Mouse (Mus musculus) midbrain, embryonic 15.5 days (tissue): Measurements from ENCODE around the gene Slc3a1. TPM values are rescaled to one million over a fixed set of nuclear protein-coding genes. Genes with fewer than 3 reads are reported as not detected.

Source experiments
- ATAC-seq: fragments of 200-750 bp; cut with Nextera tagmentation; replicated peaks from 2 replicates; pipeline ENCODE4 v1.8.0; 2017; ENCODE audit warnings: moderate TSS enrichment
- H3K27ac ChIP-seq: fragments of 300-500 bp; sonication (generic); 2 replicates; pipeline ENCODE4 v1.5.1; 2015; ENCODE audit warnings: mild to moderate bottlenecking, inconsistent platforms
- H3K27me3 ChIP-seq: fragments of 300-500 bp; sonication (generic); replicated peaks from 2 replicates; pipeline ENCODE4 v1.6.1; 2015; ENCODE audit warnings: inconsistent platforms
- H3K36me3 ChIP-seq: fragments of 300-500 bp; sonication (generic); replicated peaks from 2 replicates; pipeline ENCODE4 v1.6.1; 2015; ENCODE audit warnings: inconsistent platforms
- H3K4me1 ChIP-seq: fragments of 300-500 bp; sonication (generic); 2 replicates; pipeline ENCODE4 v1.6.1; 2015; ENCODE audit warnings: inconsistent platforms
- H3K4me2 ChIP-seq: fragments of 300-500 bp; sonication (generic); 2 replicates; pipeline ENCODE4 v1.6.1; 2015; ENCODE audit warnings: inconsistent platforms, mild to moderate bottlenecking, moderate library complexity
- H3K4me3 ChIP-seq: fragments of 300-500 bp; sonication (generic); 2 replicates; pipeline ENCODE4 v1.5.1; 2015; ENCODE audit warnings: mild to moderate bottlenecking, inconsistent platforms
- H3K9ac ChIP-seq: fragments of 300-500 bp; sonication (generic); 2 replicates; pipeline ENCODE4 v1.6.1; 2015; ENCODE audit warnings: mild to moderate bottlenecking, inconsistent platforms
- H3K9me3 ChIP-seq: fragments of 300-500 bp; sonication (generic); 2 replicates; pipeline ENCODE4 v1.6.1; 2016; ENCODE audit warnings: inconsistent platforms
- WGBS: fragments of 180-500 bp; shearing (Covaris S2); methylation state at CpG from one replicate; pipeline ENCODE4 v1.1.7; 2015; ENCODE audit warnings: mixed read lengths; 5-methylcytosine and 5-hydroxymethylcytosine counted together
- polyA plus RNA-seq: library from polyadenylated mRNA; unstranded; fragments of >200 nt; fragmentation: Nextera tagmentation; extraction: Ambion mirVana; gene quantifications from 2 replicates; pipeline ENCODE4 v1.2.1, GENCODE M21; 2015

Slc3a1 gene
- polyA plus RNA-seq, 1 experiment from 2014 or later: 0.48 TPM

- Histone ChIP-seq H3K4me2 (no peak overlapping the region), H3K9ac (no peak overlapping the region), H3K27me3 (no peaks in the 10 kb centered on the region), H3K36me3 (no peaks in the 10 kb centered on the region), H3K4me1 (no peaks in the 10 kb centered on the region), H3K27ac (no peak overlapping the region), H3K9me3 (no peaks in the 10 kb centered on the region), H3K4me3 (no peak overlapping the region)
- 81% methylated on average over 7 of the region's 7 CpGs for WGBS
- ATAC-seq: no peak
Measured at GRCm38 (mm10) chr17:85040913-85041312, 12.7 kb downstream of the Slc3a1 start.

- Histone ChIP-seq H3K27me3 (no peaks in the 10 kb centered on the region), H3K4me1 (no peaks in the 10 kb centered on the region), H3K36me3 (no peaks in the 10 kb centered on the region), H3K9ac (no peak overlapping the region), H3K9me3 (no peaks in the 10 kb centered on the region), H3K27ac (no peak overlapping the region), H3K4me3 (no peak overlapping the region), H3K4me2 (no peak overlapping the region)
- WGBS: 67% methylated on average over 6 of the region's 6 CpGs
- ATAC-seq: no peak
Measured at GRCm38 (mm10) chr17:85042419-85042818, 14.2 kb downstream of the Slc3a1 start.

GRCm38 (mm10) chr17:85043404-85043816, 15.2 kb downstream of the Slc3a1 start:
- no peak for ATAC-seq
- Histone ChIP-seq H3K4me3 (no peak overlapping the region), H3K9ac (no peak overlapping the region), H3K27me3 (no peaks in the 10 kb centered on the region), H3K9me3 (no peaks in the 10 kb centered on the region), H3K36me3 (no peaks in the 10 kb centered on the region), H3K4me2 (no peak overlapping the region), H3K4me1 (no peaks in the 10 kb centered on the region), H3K27ac (no peak overlapping the region)
- 87% methylated on average over 6 of the region's 6 CpGs for WGBS

- ATAC-seq: no peak
- no peak overlapping the region for H3K4me2 ChIP-seq
- H3K27me3 ChIP-seq: no peaks in the 10 kb centered on the region
- H3K9me3 ChIP-seq: no peaks in the 10 kb centered on the region
- 95% methylated on average over 5 of the region's 5 CpGs for WGBS
- H3K4me1 ChIP-seq: no peaks in the 10 kb centered on the region
- no peak overlapping the region for H3K9ac ChIP-seq
- no peak overlapping the region for H3K4me3 ChIP-seq
- no peaks in the 10 kb centered on the region for H3K36me3 ChIP-seq
- H3K27ac ChIP-seq: no peak overlapping the region
Measured at GRCm38 (mm10) chr17:85044466-85044865, 16.3 kb downstream of the Slc3a1 start.

- WGBS: 88% methylated on average over 12 of the region's 12 CpGs
Measured at GRCm38 (mm10) chr17:85045160-85045559, 17.0 kb downstream of the Slc3a1 start.

GRCm38 (mm10) chr17:85048379-85048778, 20.2 kb downstream of the Slc3a1 start:
- Histone ChIP-seq H3K4me3 (no peak overlapping the region), H3K4me2 (no peak overlapping the region), H3K27ac (no peak overlapping the region)

More at GRCm38 (mm10) chr17:85045160-85045559, 17.0 kb downstream of the Slc3a1 start:
- H3K4me2 ChIP-seq: no peak overlapping the region
- no peak overlapping the region for H3K9ac ChIP-seq
- no peak for ATAC-seq
- no peak overlapping the region for H3K27ac ChIP-seq
- no peaks in the 10 kb centered on the region for H3K27me3 ChIP-seq
- H3K4me1 ChIP-seq: no peaks in the 10 kb centered on the region
- no peak overlapping the region for H3K4me3 ChIP-seq
- H3K36me3 ChIP-seq: no peaks in the 10 kb centered on the region
- no peaks in the 10 kb centered on the region for H3K9me3 ChIP-seq

GRCm38 (mm10) chr17:85058276-85058675, 30.1 kb downstream of the Slc3a1 start:
- 86% methylated on average over 7 of the region's 7 CpGs for WGBS
- Histone ChIP-seq H3K4me3 (no peak overlapping the region), H3K27ac (no peak overlapping the region), H3K9ac (no peak overlapping the region), H3K4me2 (no peak overlapping the region), H3K36me3 (0 out of 2 replicates have a peak, but pooled peaks cover 3% of the 10 kb centered on the region), H3K4me1 (no peaks in the 10 kb centered on the region), H3K27me3 (no peaks in the 10 kb centered on the region), H3K9me3 (no peaks in the 10 kb centered on the region)
- ATAC-seq: no peak

More at GRCm38 (mm10) chr17:85048379-85048778, 20.2 kb downstream of the Slc3a1 start:
- no peaks in the 10 kb centered on the region for H3K4me1 ChIP-seq
- H3K36me3 ChIP-seq: no peaks in the 10 kb centered on the region
- 97% methylated on average over 5 of the region's 5 CpGs for WGBS
- H3K9me3 ChIP-seq: no peaks in the 10 kb centered on the region
- ATAC-seq: no peak
- H3K9ac ChIP-seq: no peak overlapping the region
- no peaks in the 10 kb centered on the region for H3K27me3 ChIP-seq

GRCm38 (mm10) chr17:85059136-85059535, 31.0 kb downstream of the Slc3a1 start:
- Histone ChIP-seq H3K27ac (no peak overlapping the region), H3K36me3 (peaks cover 10% of the 10 kb centered on the region; the same call in 1 of the 2 replicates), H3K9ac (no peak overlapping the region), H3K4me2 (no peak overlapping the region), H3K9me3 (no peaks in the 10 kb centered on the region), H3K4me3 (no peak overlapping the region), H3K27me3 (no peaks in the 10 kb centered on the region), H3K4me1 (no peaks in the 10 kb centered on the region)
- 90% methylated on average over 6 of the region's 6 CpGs for WGBS
- no peak for ATAC-seq

GRCm38 (mm10) chr17:85063560-85063959, 35.4 kb downstream of the Slc3a1 start:
- no peaks in the 10 kb centered on the region for H3K4me1 ChIP-seq
- peaks cover 37% of the 10 kb centered on the region for H3K36me3 ChIP-seq
- H3K4me3 ChIP-seq: no peak overlapping the region
- no peak overlapping the region for H3K9ac ChIP-seq
- H3K27me3 ChIP-seq: no peaks in the 10 kb centered on the region
- no peaks in the 10 kb centered on the region for H3K9me3 ChIP-seq
- no peak overlapping the region for H3K4me2 ChIP-seq
- no peak for ATAC-seq
- WGBS: 89% methylated on average over 7 of the region's 7 CpGs
- no peak overlapping the region for H3K27ac ChIP-seq

- Histone ChIP-seq H3K27ac (no peak overlapping the region), H3K27me3 (no peaks in the 10 kb centered on the region), H3K4me1 (peaks cover 1% of the 10 kb centered on the region), H3K9ac (no peak overlapping the region), H3K4me3 (no peak overlapping the region), H3K4me2 (no peak overlapping the region), H3K36me3 (peaks cover 59% of the 10 kb centered on the region), H3K9me3 (no peaks in the 10 kb centered on the region)
- WGBS: 94% methylated on average over 7 of the region's 7 CpGs
- no peak for ATAC-seq
Measured at GRCm38 (mm10) chr17:85067331-85067730, 39.2 kb downstream of the Slc3a1 start.

- WGBS: 94% methylated on average over 6 of the region's 6 CpGs
- H3K36me3 ChIP-seq: peaks cover 39% of the 10 kb centered on the region
- ATAC-seq: no peak
Measured at GRCm38 (mm10) chr17:85070658-85071057, 42.5 kb downstream of the Slc3a1 start.

GRCm38 (mm10) chr17:85071088-85071775, 43.1 kb downstream of the Slc3a1 start:
- Histone ChIP-seq H3K9me3 (no peaks in the 10 kb centered on the region), H3K36me3 (peaks cover 40% of the 10 kb centered on the region)

More at GRCm38 (mm10) chr17:85070658-85071057, 42.5 kb downstream of the Slc3a1 start:
- Histone ChIP-seq H3K9ac (no peak overlapping the region), H3K27me3 (no peaks in the 10 kb centered on the region), H3K4me2 (no peak overlapping the region), H3K4me3 (no peak overlapping the region), H3K27ac (no peak overlapping the region), H3K4me1 (peaks cover 11% of the 10 kb centered on the region), H3K9me3 (no peaks in the 10 kb centered on the region)

GRCm38 (mm10) chr17:85072383-85072782, 44.2 kb downstream of the Slc3a1 start:
- no peaks in the 10 kb centered on the region for H3K9me3 ChIP-seq
- peaks cover 37% of the 10 kb centered on the region for H3K36me3 ChIP-seq
- no peaks in the 10 kb centered on the region for H3K27me3 ChIP-seq
- no peak overlapping the region for H3K4me2 ChIP-seq
- 0 out of 2 replicates have a peak overlapping the region, but pooled peaks have one; percentile 31 for H3K27ac ChIP-seq
- peak; percentile 53; the same call in 1 of the 2 replicates for ATAC-seq
- 20% methylated on average over 11 of the region's 11 CpGs for WGBS
- H3K4me1 ChIP-seq: peaks cover 11% of the 10 kb centered on the region
- no peak overlapping the region for H3K4me3 ChIP-seq
- H3K9ac ChIP-seq: no peak overlapping the region

More at GRCm38 (mm10) chr17:85071088-85071775, 43.1 kb downstream of the Slc3a1 start:
- ATAC-seq: no peak
- Histone ChIP-seq H3K9ac (no peak overlapping the region), H3K4me3 (no peak overlapping the region), H3K27ac (no peak overlapping the region), H3K27me3 (no peaks in the 10 kb centered on the region), H3K4me2 (no peak overlapping the region), H3K4me1 (peaks cover 11% of the 10 kb centered on the region)
- WGBS: 86% methylated on average over 8 of the region's 8 CpGs
